Mouse (Mus musculus): ENCODE data around the gene Hectd4. TPM values are rescaled to one million over a fixed set of nuclear protein-coding genes. Genes with fewer than 3 reads are reported as not detected.

Hectd4 gene
- 10 to 100 TPM; 13.7 to 13.8 TPM for total RNA-seq (2021)
- long read RNA-seq, experiment 1, partial matches to known transcripts = 8 of 8 reads
- long read RNA-seq, experiment 1, other reads (novel, unspliced or antisense) = 0 of 8 reads
- long read RNA-seq, experiment 2, partial matches to known transcripts = 7 of 9 reads
- long read RNA-seq, experiment 2, other reads (novel, unspliced or antisense) = 2 of 9 reads

DNA sequence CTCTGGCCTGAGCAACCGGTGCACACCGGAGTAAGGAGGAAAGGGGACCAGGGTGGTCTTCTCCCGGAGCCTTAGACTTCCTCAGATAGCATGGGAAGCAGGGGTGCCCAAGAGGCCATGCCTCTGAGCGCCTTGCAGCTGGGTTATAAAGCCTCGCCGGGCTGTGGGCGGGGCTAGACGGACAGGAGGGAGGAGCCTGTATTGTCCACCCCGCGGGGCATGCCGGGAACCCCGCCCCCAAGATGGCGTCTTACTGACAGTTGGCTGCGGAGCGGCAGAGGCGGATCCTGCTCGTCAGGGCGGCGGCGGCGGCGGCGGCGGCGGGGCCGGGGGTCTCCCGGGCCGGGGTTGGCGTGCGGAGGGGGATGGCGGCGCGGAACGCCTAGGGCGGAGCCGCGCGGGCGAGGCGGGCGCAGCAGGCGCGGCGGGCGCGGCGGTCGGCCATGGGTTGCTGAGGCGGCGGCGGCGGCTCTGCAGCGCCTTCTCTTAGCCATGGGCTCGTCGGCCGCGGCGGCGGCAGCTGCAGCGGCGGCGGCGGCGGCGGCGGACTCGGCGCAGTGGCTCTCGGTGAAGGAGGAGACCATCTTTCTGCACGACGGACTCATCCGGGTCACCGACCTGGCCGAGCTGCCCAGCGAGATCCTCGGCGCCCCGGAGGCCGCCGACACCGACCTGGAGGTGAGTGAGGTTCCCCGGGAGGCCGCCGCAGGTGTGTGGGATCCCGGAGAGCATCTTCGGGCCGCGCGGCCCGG, at the start of gene Hectd4:
Gene Hectd4 (plus strand): TSS at position 240 of the 752 bp plus-strand sequence.
- intact Hi-C loops (cut with DNase I) = loop anchor here (5.0 to 10.0 kb wide), 2 partner anchors 162 to 235 kb away; partner anchors contain the start of genes Erp29 and Tmem116
- DNase-seq = peak; percentile 98
- Histone ChIP-seq H3K27ac (peak within 1 kb of the TSS; percentile 88), H3K4me3 (peak within 1 kb of the TSS; percentile 90)
- TF ChIP-seq CTCF (IDR thresholded peaks at IDR 0.05) = no peak

DNA sequence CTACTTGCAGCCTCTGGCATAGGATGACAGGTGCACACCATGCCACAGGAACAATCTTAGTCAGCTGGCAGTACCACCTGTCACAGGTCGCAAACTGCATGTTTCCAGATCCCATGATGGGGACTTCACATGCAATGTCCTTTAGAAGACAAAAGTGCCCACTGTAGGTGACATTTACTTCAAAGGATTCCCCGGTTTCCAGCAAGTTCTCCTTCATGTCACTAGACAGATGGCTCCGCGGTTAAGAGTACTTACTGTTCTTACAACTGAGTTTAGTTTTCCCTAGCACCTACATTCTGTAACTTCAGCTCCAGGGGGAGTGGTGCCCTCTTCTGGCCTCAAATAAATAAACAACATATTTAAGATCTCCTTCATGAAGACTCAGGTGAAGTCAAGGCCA, 47.2 kb upstream of the Hectd4 start:
- peak; percentile 57 for TF ChIP-seq CTCF (IDR thresholded peaks at IDR 0.05)
- no peak for DNase-seq
- Histone ChIP-seq H3K27ac (peak overlapping the region; percentile 72), H3K4me3 (no peak overlapping the region)
- intact Hi-C loops (cut with DNase I) = loop anchor here (5.0 kb wide), 1 partner anchor 221 kb away; no protein-coding TSS in a partner anchor

- intact Hi-C loops (cut with DNase I) = no loop called here
- DNase-seq = no peak
- TF ChIP-seq CTCF (IDR thresholded peaks at IDR 0.05) = no peak
- Histone ChIP-seq H3K4me3 (no peak overlapping the region), H3K27ac (no peak overlapping the region)
Observed at GRCm38 (mm10) chr5:121179077-121179857, 40.8 kb upstream of the Hectd4 start.

DNA sequence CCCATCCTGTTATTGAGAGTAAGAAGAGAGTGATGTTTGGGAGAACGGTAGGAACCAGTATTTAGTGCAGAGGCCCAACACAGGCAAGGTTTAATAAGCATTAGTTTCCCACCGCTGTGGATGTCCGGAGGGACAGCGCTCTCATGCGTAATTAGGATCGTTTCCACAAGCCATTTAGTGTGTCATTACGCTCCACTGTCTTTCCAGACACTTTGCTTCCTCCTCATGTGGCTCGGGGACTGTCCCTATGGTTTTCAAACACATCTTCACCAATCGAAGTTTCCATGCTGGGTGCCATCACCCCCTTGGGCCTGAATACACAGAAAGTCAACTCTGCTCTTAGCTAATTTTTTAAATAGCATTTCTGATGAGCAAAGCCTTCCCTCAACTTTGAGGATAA, 36.8 kb upstream of the Hectd4 start:
- TF ChIP-seq CTCF (IDR thresholded peaks at IDR 0.05) = no peak
- Histone ChIP-seq H3K4me3 (no peak overlapping the region), H3K27ac (no peak overlapping the region)
- intact Hi-C loops (cut with DNase I) = no loop called here
- no peak for DNase-seq

GRCm38 (mm10) chr5:121184375-121184774, 35.6 kb upstream of the Hectd4 start:
- H3K27ac ChIP-seq = peak overlapping the region; percentile 86
- peak overlapping the region; percentile 60 for H3K4me3 ChIP-seq
- intact Hi-C loops (cut with DNase I) = no loop called here
- no peak for DNase-seq
- no peak for TF ChIP-seq CTCF (IDR thresholded peaks at IDR 0.05)

GRCm38 (mm10) chr5:121184945-121185551, 35.0 kb upstream of the Hectd4 start:
- H3K4me3 ChIP-seq = peak overlapping the region; percentile 60
- peak overlapping the region; percentile 86 for H3K27ac ChIP-seq
- DNase-seq = peak; percentile 43
- intact Hi-C loops (cut with DNase I) = no loop called here
- TF ChIP-seq CTCF (IDR thresholded peaks at IDR 0.05) = no peak

DNA sequence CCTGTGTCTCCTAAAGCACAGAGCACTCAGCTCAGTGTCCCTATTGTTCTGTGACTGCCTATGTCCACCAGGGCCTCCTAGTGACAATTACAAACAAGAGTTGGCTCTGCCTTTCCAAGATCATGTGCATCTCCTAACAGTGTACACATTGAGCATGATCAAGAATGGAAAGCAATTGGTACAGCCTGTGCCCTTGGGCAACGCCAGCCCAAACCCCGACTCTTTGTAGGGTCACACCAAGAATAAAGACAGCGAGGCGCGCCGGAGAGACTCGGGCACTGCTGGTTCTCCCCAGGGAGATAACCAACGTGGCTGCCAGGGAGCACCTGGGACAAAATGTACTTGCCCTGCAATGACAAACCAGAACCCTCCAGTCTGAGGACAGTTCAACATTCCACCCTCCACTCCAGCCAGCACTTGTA, 32.4 kb upstream of the Hectd4 start:
- peak overlapping the region; percentile 15 for H3K4me3 ChIP-seq

DNA sequence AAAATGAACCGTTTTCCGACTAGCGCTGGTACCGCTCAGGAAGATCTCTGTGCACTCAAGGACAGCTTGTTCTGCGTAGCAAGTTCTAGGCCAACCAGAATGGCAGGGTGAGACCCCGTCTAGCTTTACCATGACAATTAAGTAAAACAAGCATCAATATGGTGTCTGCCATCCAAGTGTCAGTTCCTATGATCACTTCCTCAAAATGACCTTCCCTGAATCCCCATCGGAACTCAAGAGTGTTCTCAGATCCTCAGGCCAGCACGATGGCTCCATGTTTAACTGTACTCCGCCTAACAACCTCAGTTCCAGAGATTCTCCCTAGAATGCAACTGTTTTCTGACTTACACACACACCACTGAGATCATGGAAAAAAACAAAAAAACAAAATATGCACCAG, 31.8 kb upstream of the Hectd4 start:
- TF ChIP-seq CTCF (IDR thresholded peaks at IDR 0.05) = no peak
- Histone ChIP-seq H3K27ac (peak overlapping the region; percentile 86), H3K4me3 (peak overlapping the region; percentile 15; the same call in 1 of the 2 replicates)
- intact Hi-C loops (cut with DNase I) = no loop called here
- no peak for DNase-seq

More for the DNA sequence above, 32.4 kb upstream of the Hectd4 start:
- H3K27ac ChIP-seq = peak overlapping the region; percentile 86
- peak; percentile 72 for DNase-seq
- TF ChIP-seq CTCF (IDR thresholded peaks at IDR 0.05) = no peak
- intact Hi-C loops (cut with DNase I) = no loop called here

DNA sequence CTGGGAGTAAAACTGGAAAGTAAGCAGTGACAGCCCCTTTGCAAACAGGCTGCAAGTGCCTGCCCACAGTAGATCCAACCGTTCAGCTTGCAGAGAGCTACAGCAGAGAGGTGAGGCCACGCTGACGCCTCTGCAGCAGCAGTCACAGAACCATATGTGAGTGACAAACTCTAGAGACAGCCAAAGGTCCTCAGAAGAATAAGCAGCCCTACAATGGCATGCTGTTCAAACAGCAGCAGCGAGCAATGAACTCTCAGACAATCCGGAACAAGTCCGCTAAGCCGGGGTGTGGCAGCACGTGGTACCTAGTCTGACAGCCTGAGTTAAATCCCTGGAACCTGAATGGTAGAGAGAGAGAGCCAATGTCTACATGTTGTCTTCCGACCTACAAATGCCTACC, 30.8 kb upstream of the Hectd4 start:
- intact Hi-C loops (cut with DNase I) = no loop called here
- Histone ChIP-seq H3K4me3 (peak overlapping the region; percentile 24; the same call in 1 of the 2 replicates), H3K27ac (no peak overlapping the region)
- no peak for TF ChIP-seq CTCF (IDR thresholded peaks at IDR 0.05)
- no peak for DNase-seq

DNA sequence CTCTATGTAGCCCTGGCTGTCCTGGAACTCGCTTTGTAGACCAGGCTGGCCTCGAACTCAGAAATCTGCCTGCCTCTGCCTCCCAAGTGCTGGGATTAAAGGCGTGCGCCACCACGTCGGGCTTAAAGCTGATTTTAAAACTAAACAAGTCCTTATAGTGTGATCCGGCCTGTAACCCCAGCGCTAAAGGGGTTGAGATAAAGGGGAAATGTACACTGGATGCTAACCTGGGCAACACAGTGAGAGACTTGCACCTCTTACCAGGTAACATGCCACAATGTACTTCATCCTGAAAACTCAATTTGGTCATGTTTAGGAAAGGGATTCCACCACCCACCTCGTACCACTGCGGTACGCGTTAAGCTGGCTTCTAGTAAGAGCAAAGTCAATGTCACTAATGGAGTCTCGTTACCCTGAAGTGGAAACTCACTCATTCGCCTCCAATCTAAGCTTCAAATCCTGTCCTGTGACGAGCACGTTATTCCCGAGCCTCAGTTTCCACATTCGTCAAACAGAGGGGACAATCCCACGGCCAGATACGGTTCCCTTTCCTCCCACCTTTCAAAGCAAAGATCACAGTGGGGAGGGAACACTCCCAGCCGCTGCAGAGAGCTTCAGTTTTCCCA, 29.7 kb upstream of the Hectd4 start:
- peak overlapping the region; percentile 84 for H3K4me3 ChIP-seq
- intact Hi-C loops (cut with DNase I) = no loop called here
- H3K27ac ChIP-seq = peak overlapping the region; percentile 97
- no peak for TF ChIP-seq CTCF (IDR thresholded peaks at IDR 0.05)
- DNase-seq = no peak

DNA sequence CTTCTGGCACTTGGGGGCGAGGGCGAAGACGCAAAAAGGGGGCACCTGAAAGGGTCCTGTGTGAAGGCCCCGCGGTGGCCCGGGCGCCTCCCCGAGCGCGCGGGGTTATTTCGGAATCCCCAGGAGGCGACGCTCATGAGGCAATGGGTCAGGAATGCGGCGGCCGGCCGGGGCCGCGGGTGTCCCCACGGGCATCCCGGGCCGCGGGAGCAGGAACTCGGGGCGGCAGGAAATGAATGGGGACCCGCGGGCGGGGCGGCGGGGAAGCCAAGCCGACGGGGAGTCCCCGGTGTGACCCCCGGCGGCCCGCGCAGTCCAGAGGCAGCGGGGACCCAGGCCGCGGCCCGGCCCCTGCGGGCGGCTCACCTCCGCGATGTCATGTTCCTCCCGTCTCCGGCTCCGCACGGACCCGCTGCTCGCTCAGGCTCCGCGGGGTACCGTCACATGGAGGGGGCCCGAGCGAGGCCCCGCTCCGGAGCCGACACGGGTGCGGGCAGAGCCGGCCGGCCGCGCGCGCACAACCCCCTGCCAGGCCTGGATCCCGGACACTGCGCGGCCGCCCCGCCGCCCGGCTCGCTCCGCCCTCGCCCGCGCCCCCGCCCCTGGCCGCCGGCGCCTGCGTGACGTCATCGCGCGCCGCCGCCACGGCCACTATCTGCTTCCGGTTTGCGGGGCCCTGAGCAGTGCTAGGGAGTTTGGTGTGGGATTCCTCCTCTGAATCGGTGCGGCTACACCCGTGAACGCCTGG, 29.0 kb upstream of the Hectd4 start, which contains the start of gene Ptpn11:
Gene Ptpn11 (minus strand): TSS at position 562 of the 748 bp plus-strand sequence.
- H3K4me3 ChIP-seq = peak within 1 kb of the TSS; percentile 84
- H3K27ac ChIP-seq = peak within 1 kb of the TSS; percentile 97
- intact Hi-C loops (cut with DNase I) = no loop called here
- TF ChIP-seq CTCF (IDR thresholded peaks at IDR 0.05) = no peak
- DNase-seq = peak; percentile 93
